8 mouse cellular contexts compared by ENCODE assay signal in the genomic region with DNA sequence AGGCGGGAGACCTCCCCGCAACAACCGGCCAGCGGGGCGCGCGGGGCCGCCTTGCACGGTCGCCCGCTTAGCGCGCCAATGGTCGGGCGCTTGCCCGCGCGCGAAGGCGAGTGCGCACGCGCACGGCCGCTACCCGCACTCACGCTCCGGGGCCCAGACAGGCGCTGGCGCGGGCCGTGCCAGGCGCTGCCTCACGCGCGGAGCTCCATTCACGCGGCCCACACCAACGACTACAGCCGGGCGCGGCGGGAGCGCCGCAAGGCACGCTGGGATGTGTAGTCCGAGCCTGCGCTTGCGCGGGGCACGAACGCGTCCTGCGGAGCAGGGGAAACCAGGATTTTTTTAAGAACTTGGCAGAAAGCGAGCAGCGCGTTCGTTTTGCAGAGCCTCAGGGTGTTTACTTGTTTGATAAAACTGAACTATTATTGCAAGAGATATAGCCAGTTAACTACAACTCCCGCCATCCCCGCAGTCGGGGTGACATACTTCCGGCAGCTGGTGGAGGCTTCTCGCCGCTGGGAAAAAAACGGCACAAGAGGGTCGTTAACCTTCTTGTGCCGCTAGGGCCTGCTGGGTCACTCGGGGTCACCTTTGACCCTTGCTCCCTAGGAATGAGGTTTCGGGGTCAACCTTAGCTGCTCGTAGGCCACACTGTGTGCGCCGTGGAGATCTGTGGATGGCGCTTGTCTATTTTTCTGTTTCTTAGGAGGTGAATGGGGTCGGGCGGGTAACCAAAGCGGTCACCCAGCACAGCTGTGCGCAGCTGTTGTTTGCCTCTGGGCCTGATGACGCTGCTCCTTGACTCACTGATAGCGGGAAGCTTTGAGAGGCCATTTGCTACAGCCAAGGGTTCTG. TPM values are rescaled to one million over a fixed set of nuclear protein-coding genes. Genes with fewer than 3 reads are reported as not detected.
DNase-seq lines count a peak whose midpoint lies in the region; ATAC-seq lines count a peak whose summit lies in the region.

Gene Ado (minus strand): TSS at position 79 of the 855 bp plus-strand sequence.

- no peaks in the 10 kb centered on the region for H3K9me3 ChIP-seq in hindbrain, embryonic 12.5 days (replicated peaks)

- H3K27ac ChIP-seq in hindbrain, embryonic 12.5 days = peak within 1 kb of the TSS; percentile 97

- H3K4me2 ChIP-seq in hindbrain, embryonic 12.5 days (replicated peaks) = peak within 1 kb of the TSS; percentile 93

- peak; percentile 94 for DNase-seq in Muller cell, postnatal 12 days (ENCODE audit: inconsistent ontology term)
- peak; percentile 96 for DNase-seq in cerebellum, adult 9-11 months
- peak; percentile 88 to 93 for DNase-seq in frontal cortex, postnatal 10 days (ENCODE audit: low spot score in 2 of 2)
- peak; percentile 96 for DNase-seq in layer of hippocampus, postnatal 14 days (ENCODE audit: low spot score in 2 of 2)
- peak; percentile 84 for DNase-seq in lung, postnatal 14 days
- peak; percentile 73 for DNase-seq in retina, adult 2 months (ENCODE audit: low read depth, low spot score)
- DNase-seq in thymus, postnatal 36 days = peak; percentile 82 to 83

- peak; percentile 97 for ATAC-seq in hindbrain, embryonic 12.5 days (ENCODE audit: low FRiP score)

- H3K9ac ChIP-seq in hindbrain, embryonic 12.5 days = peak within 1 kb of the TSS; percentile 79

- peaks cover 8% of the 10 kb centered on the region; the same call in 1 of the 2 replicates for H3K27me3 ChIP-seq in hindbrain, embryonic 12.5 days

- WGBS in hindbrain, embryonic 12.5 days = under 1% methylated on average over 72 of the region's 79 CpGs

- H3K36me3 ChIP-seq in hindbrain, embryonic 12.5 days = no peaks in the 10 kb centered on the region

- H3K4me1 ChIP-seq in hindbrain, embryonic 12.5 days = peaks cover 25% of the 10 kb centered on the region

- H3K4me3 ChIP-seq in hindbrain, embryonic 12.5 days = peak within 1 kb of the TSS; percentile 66

RNA-seq across cellular contexts. Expression of gene Ado, which starts in this region (rescaled TPM):
- 82.2 and 83.2 TPM in 2 replicates for polyA plus RNA-seq in hindbrain, embryonic 12.5 days (2016; fragmentation: Nextera tagmentation; extraction: Ambion mirVana)
- 10 to 100 TPM; 38.0 to 40.9 TPM for total RNA-seq in layer of hippocampus, postnatal 14 days (2021)

Comparison
In these comparisons a context has a peak if more than half of its experiments do, and no peak if none do; other contexts are left out.
1. Peak in every context shown above with its lines: DNase-seq, ATAC-seq, H3K4me3 ChIP-seq and H3K27ac ChIP-seq.